Mouse (Mus musculus): ENCODE data around the gene Atg9a.
A peak's percentile ranks its signal among the peaks of the same experiment; 100 is the strongest.

Atg9a gene

GRCm38 (mm10) chr1:75214886-75215285 lies 22.9 kb upstream of the Atg9a start:
- peak; percentile 44 for DNase-seq

- no peak for DNase-seq
Observed at GRCm38 (mm10) chr1:75214442-75214841, 22.4 kb upstream of the Atg9a start.

GRCm38 (mm10) chr1:75213096-75213495 lies 21.1 kb upstream of the Atg9a start:
- DNase-seq = no peak

GRCm38 (mm10) chr1:75212542-75212941 lies 20.5 kb upstream of the Atg9a start:
- no peak for DNase-seq

GRCm38 (mm10) chr1:75211141-75211708 lies 19.2 kb upstream of the Atg9a start:
- no peak for DNase-seq

- DNase-seq = peak; percentile 97
Observed at GRCm38 (mm10) chr1:75210136-75211087, 18.4 kb upstream of the Atg9a start, which contains the start of the genes Glb1l and Stk16. TSS of gene Glb1l (minus strand) at chr1:75210813. TSS of gene Stk16 (plus strand) at chr1:75210838.

GRCm38 (mm10) chr1:75208967-75209678 lies 17.1 kb upstream of the Atg9a start:
- no peak for DNase-seq

- no peak for DNase-seq
Observed at GRCm38 (mm10) chr1:75201236-75201635, 9.2 kb upstream of the Atg9a start.

- no peak for DNase-seq
Observed at GRCm38 (mm10) chr1:75192452-75192851, 456 bp upstream of the Atg9a start.

GRCm38 (mm10) chr1:75191258-75191621 lies 756 bp downstream of the Atg9a start:
- DNase-seq = no peak

GRCm38 (mm10) chr1:75190577-75190976 lies 1.4 kb downstream of the Atg9a start:
- no peak for DNase-seq

GRCm38 (mm10) chr1:75187914-75188483 lies 4.0 kb downstream of the Atg9a start:
- no peak for DNase-seq

GRCm38 (mm10) chr1:75187126-75187525 lies 4.9 kb downstream of the Atg9a start:
- no peak for DNase-seq

- DNase-seq = no peak
Observed at GRCm38 (mm10) chr1:75185495-75185894, 6.5 kb downstream of the Atg9a start.

GRCm38 (mm10) chr1:75182160-75182559 lies 9.8 kb downstream of the Atg9a start:
- no peak for DNase-seq

- no peak for DNase-seq
Observed at GRCm38 (mm10) chr1:75181377-75181870, 10.6 kb downstream of the Atg9a start.

- no peak for DNase-seq
Observed at GRCm38 (mm10) chr1:75180741-75181140, 11.3 kb downstream of the Atg9a start.

- peak; percentile 93 for DNase-seq
Observed at GRCm38 (mm10) chr1:75180105-75180590, 11.8 kb downstream of the Atg9a start, which contains the start of gene Abcb6. TSS of gene Abcb6 (minus strand) at chr1:75180392.

GRCm38 (mm10) chr1:75179334-75180104 lies 12.5 kb downstream of the Atg9a start:
- peak; percentile 56 for DNase-seq

- peak; percentile 95 for DNase-seq
Observed at GRCm38 (mm10) chr1:75168472-75169464, 23.2 kb downstream of the Atg9a start, which contains the start of gene Zfand2b. TSS of gene Zfand2b (plus strand) at chr1:75168646.

All from right cerebral cortex, postnatal 14 days (tissue).